Mouse (Mus musculus) adrenal gland, postnatal 36 days (tissue): ENCODE data around the gene Dnaaf1. TPM values are rescaled to one million over a fixed set of nuclear protein-coding genes. Genes with fewer than 3 reads are reported as not detected.

Experiments
- total RNA-seq, 2 experiments: library from RNA; stranded (reverse); gene quantifications; 2 replicates each; pipeline ENCODE4 v1.2.3; 2021

Gene Dnaaf1
- total RNA-seq, 2 experiments from 2014 or later = 0.10 TPM; not detected in 1

Other genes starting within 250 kb of the Dnaaf1 start
- 100 to 1,000 TPM; 199 to 210 TPM for gene Hsbp1, start 230.7 kb upstream of the Dnaaf1 start, total RNA-seq
- gene Mlycd, start 180.4 kb upstream of the Dnaaf1 start, total RNA-seq = 10 to 100 TPM; 42.2 to 57.9 TPM
- gene Osgin1, start 141.1 kb upstream of the Dnaaf1 start, total RNA-seq = 100 to 1,000 TPM in 1 of 2 experiments, 10 to 100 TPM in 1; 60.9 to 140 TPM
- 1 to 10 TPM; 5.4 to 7.3 TPM for gene Necab2, start 128.5 kb upstream of the Dnaaf1 start, total RNA-seq
- under 1 TPM in 1 of 2 experiments, not detected in 1; 0.40 TPM for gene Slc38a8, start 73.5 kb upstream of the Dnaaf1 start, total RNA-seq
- 100 to 1,000 TPM in 1 of 2 experiments, 10 to 100 TPM in 1; 89.2 to 106 TPM for gene Mbtps1, start 16.5 kb upstream of the Dnaaf1 start, total RNA-seq
- 10 to 100 TPM; 22.7 to 52.4 TPM for gene Hsdl1, start 52 bp upstream of the Dnaaf1 start, total RNA-seq
- gene Taf1c, start 30.0 kb downstream of the Dnaaf1 start, total RNA-seq = 10 to 100 TPM; 11.4 to 12.5 TPM
- gene Adad2, start 37.5 kb downstream of the Dnaaf1 start, total RNA-seq = not detected
- gene Kcng4, start 60.4 kb downstream of the Dnaaf1 start, total RNA-seq = under 1 TPM; 0.30 to 0.33 TPM
- 10 to 100 TPM in 1 of 2 experiments, 1 to 10 TPM in 1; 9.7 to 15.6 TPM for gene Wfdc1, start 91.1 kb downstream of the Dnaaf1 start, total RNA-seq
- gene Atp2c2, start 124.8 kb downstream of the Dnaaf1 start, total RNA-seq = under 1 TPM; 0.17 to 0.46 TPM
- 10 to 100 TPM; 11.0 to 17.4 TPM for gene Tldc1, start 203.2 kb downstream of the Dnaaf1 start, total RNA-seq